Mouse (Mus musculus): ENCODE measurements around the gene Hip1. TPM values are rescaled to one million over a fixed set of nuclear protein-coding genes. Genes with fewer than 3 reads are reported as not detected.
A peak's percentile ranks its signal among the peaks of the same experiment; 100 is the strongest.

Gene Hip1
- 2.4 and 2.7 TPM in 2 replicates for polyA plus RNA-seq (2015; fragmentation: Nextera tagmentation; extraction: Ambion mirVana)

DNA sequence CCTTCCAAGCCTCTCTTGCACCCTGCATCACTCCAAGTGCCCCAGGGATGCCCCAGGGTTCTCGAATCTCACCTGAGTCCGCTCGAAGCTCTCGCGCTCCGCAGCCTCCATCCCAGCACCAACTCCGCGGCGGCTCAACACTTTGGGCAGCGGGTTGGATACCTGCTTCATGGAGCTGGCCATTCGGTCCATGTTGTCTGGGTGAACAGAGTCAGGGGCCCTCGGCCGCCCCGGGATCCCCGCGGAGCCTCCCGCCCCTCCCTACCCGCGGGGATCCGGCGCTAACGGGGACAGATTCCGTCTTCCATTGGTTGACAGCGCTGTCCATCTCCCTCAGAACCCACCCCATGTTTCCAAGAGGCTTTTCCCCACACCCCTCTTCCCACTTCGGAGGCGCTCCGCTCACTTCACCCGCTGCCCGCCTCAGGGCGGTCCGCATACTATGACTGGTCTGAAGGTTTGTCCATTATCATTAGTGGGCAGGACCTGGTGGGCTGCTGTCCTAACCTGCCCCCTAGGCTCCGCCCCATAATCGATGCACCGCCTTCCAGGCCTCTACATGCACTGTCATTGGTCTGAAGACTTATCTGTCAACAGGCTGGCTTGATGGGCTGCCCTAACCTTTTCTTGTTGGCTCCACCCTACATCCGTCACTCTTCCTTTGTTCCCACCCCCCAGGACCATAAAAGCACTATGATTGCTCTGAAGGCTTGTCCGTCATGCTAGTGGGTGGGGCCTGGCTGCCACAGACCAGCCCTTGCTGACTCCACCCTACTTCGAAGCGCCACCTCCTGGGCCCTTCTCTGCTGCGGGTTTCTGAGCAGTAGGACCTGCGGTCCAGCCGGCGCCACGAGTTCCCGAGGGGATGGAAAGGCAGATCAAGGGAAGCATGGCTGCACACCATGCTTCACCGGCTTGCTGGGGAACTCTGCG lies at the start of gene Hip1:
Hip1 (minus strand) TSS at position 256 of the 933 bp plus-strand sequence.
- peak; percentile 97 for DNase-seq (ENCODE audit: low spot score)

GRCm38 (mm10) chr5:135589996-135590784 lies 45.3 kb upstream of the Hip1 start:
- no peak for DNase-seq (ENCODE audit: low spot score)

DNA sequence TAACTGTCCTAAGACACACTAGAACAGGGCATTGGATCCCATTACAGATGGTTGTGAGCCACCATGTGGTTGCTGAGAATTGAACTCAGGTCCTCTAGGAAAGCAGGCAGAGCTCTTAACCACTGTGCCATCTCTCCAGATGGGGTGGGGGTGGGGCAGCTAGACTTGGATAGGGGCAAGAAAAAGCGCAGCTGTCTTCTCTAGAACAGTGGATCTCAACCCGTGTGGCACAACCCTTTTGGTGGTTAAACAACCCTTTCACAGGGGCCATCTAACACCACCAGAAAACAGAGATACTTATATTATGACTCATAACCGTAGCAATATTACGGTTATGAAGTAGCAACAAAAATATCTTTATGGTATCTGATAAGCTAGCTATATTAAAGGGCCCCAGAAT lies 42.8 kb upstream of the Hip1 start:
- DNase-seq (ENCODE audit: low spot score): no peak

DNA sequence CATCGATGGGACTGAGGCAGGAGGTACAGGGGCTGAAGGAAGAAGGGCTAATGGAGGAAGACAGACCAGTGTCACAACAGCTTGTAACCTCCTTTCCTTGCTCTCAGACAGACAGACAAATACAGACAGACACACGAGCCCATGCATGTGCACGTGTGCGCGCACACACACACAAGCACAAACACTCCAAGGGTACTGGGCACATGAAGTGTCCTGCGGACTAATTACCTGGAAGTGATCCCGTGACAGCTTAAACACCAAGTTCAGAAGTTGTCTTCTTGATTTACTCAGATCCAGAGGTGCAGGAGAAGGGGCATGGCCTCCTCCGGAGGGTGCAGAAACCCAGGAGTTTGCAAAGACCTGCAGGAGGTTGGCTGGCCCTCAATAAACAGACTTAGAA lies 40.8 kb upstream of the Hip1 start:
- no peak for DNase-seq (ENCODE audit: low spot score)

GRCm38 (mm10) chr5:135582330-135582729 lies 37.4 kb upstream of the Hip1 start:
- DNase-seq (ENCODE audit: low spot score): no peak

- no peak for DNase-seq (ENCODE audit: low spot score)
Measured at GRCm38 (mm10) chr5:135579331-135579751, 34.4 kb upstream of the Hip1 start.

GRCm38 (mm10) chr5:135576055-135576454 lies 31.1 kb upstream of the Hip1 start:
- DNase-seq (ENCODE audit: low spot score): no peak

DNA sequence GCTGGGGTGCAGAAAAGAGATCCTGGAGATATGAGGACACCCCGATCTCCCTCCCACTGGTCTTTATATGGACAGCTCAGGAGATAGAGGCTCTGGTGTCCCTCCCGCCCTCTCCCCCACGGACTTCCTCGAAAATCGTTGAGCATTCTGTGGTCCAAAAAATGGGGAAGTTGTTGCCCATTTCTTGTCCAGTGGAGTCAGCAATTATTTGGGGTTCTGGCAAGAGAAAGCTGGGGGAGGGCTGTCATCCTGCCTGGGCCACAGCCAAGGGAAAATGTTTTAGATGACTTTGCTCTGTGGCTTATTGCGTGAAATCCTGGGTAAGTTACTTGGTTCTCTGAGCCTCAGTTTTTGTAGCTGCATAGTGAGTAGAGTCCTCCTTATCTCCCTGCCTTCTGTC lies 28.1 kb upstream of the Hip1 start, which contains the start of gene Ccl24:
Ccl24 (minus strand) TSS at position 44 of the 400 bp plus-strand sequence.
- DNase-seq (ENCODE audit: low spot score): no peak

- DNase-seq (ENCODE audit: low spot score): no peak
Measured at GRCm38 (mm10) chr5:135568698-135569097, 23.8 kb upstream of the Hip1 start.

DNA sequence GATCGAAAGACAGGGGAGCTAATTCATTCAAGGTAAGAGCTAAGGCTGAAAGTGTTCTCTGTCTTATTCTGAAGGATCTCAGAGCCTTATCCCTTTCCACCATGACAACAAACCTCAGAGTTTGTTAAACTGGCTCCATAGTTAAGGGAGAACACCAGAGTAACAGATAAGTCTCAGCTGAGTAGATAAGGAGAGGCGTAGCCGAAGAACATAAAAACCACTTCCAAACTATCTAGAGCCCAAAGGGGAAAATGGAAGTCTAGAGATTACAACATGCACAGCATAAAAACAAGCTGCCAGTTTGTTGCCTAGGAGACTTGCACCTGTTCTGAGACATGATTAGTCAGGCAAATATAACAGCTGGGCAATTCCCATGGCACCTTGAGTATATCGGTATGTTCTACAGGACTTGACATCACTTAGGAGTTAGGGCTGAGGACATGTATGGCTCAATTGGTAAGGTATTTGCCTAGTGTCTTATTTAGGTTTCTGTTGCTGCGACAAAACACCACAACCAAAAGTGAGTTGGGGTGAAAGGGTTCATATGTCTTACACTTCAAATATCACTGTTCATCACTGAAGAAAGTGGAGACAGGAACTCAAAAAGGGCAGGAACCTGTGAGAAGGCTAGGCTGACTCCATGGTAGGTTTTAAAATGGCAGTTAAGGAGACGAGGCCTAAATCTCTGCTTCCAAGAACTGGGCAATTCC lies 22.8 kb upstream of the Hip1 start:
- no peak for DNase-seq (ENCODE audit: low spot score)

- no peak for DNase-seq (ENCODE audit: low spot score)
Measured at GRCm38 (mm10) chr5:135563469-135563868, 18.5 kb upstream of the Hip1 start, which contains the start of gene Ccl26. Gene Ccl26, minus strand, starts transcription at chr5:135563569.

DNA sequence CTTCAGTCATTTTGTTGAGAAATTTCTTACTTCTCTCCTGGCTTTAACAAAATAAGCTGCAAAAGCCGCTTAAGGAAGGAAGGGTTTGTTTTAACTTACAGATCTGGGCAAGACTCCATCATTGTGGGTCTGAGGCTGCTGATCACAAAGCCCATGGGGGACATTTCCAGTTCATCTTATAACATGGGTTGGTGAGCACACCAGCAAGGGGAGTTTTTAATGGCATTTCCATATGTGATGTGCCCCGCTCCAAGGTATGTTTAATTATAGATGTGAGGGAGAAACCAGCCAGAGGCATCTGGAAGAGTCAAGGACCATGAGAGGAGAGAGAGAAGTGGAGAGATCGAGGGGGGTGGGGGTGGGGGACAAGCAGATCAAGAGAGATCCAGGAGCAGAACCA lies 12.8 kb upstream of the Hip1 start:
- DNase-seq (ENCODE audit: low spot score): no peak

- DNase-seq (ENCODE audit: low spot score): no peak
Measured at GRCm38 (mm10) chr5:135557051-135557450, 12.1 kb upstream of the Hip1 start.

- no peak for DNase-seq (ENCODE audit: low spot score)
Measured at GRCm38 (mm10) chr5:135556259-135556658, 11.3 kb upstream of the Hip1 start.

GRCm38 (mm10) chr5:135551591-135551990 lies 6.7 kb upstream of the Hip1 start:
- DNase-seq (ENCODE audit: low spot score): no peak

- DNase-seq (ENCODE audit: low spot score): peak; percentile 29
Measured at GRCm38 (mm10) chr5:135550910-135551309, 6.0 kb upstream of the Hip1 start.

- DNase-seq (ENCODE audit: low spot score): no peak
Measured at GRCm38 (mm10) chr5:135547990-135548389, 3.1 kb upstream of the Hip1 start.

GRCm38 (mm10) chr5:135544032-135544558 lies 825 bp downstream of the Hip1 start:
- no peak for DNase-seq (ENCODE audit: low spot score)

DNA sequence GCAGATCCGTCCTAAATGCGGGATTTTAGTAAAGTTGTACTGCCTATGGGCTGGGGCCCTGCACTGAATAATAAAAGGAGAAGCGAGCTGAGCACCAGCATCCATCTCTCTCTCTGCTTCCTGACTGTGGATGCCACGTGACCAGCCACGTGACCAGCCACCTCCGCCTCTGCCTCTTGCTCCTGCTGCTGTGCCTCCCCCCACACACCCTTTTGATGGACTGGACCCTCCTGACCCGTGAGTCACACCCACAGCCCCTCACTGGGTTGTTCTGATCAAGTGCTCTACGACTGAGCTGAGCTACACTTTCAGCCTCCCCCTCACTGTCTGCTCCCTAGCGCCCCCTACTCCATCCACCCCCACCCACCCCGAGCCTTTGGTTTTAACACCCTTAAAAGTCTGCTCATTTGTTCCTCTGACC lies 7.1 kb downstream of the Hip1 start:
- DNase-seq (ENCODE audit: low spot score): peak; percentile 27

DNA sequence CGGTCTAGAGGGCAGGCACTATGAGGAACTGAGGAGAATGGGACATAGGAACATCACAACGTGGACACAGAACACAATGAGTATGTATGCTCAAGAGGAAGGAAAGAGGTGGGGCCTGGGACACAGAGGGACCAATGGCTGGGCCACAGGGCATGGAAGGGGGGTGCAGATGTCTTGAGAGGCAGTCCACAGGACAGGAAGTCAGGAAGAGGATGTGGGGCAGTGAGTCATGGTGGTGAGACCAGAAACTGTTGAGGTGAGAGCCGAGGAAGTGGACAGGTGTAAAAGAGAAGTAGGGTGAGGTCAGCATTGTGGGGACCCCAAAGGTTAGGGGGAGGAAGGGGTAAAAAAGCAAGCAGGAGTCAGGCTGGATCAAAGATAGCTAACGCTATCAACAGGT lies 7.6 kb downstream of the Hip1 start:
- peak; percentile 30 for DNase-seq (ENCODE audit: low spot score)

GRCm38 (mm10) chr5:135535867-135536266 lies 9.1 kb downstream of the Hip1 start:
- no peak for DNase-seq (ENCODE audit: low spot score)

All from thymus, postnatal 0 days (tissue).